Mouse (Mus musculus): ENCODE measurements around the gene Enpp6.

GRCm38 (mm10) chr8:47024612-47025011 is 37.9 kb downstream of the Enpp6 start:
- TF ChIP-seq CTCF (IDR thresholded peaks at IDR 0.05) (no peak), POLR2A (IDR thresholded peaks at IDR 0.05; ENCODE audit: insufficient read depth, low read depth, low read length) (no peak)

Data from heart, adult 2 months (tissue).